Mouse (Mus musculus): ENCODE results near the gene Lipn. TPM values are rescaled to one million over a fixed set of nuclear protein-coding genes. Genes with fewer than 3 reads are reported as not detected.

The Lipn gene
- polyA plus RNA-seq, 1 experiment, result not detected

- 75% methylated on average over 3 of the region's 3 CpGs for WGBS
These were observed 37.7 kb downstream of the Lipn start for GRCm38 (mm10) chr19:34104841-34105240.

GRCm38 (mm10) chr19:34119102-34119501, 51.9 kb downstream of the Lipn start:
- Histone ChIP-seq H3K4me3 (replicated peaks; ENCODE audit: insufficient read depth, low read depth, low read length) (no peak overlapping the region), H3K4me1 (ENCODE audit: control insufficient read depth, insufficient read depth, low read length) (no peaks in the 10 kb centered on the region), H3K27ac (ENCODE audit: insufficient read depth, low read length) (no peak overlapping the region), H3K27me3 (ENCODE audit: control insufficient read depth, insufficient read depth, low read length) (no peaks in the 10 kb centered on the region)
- 96% methylated on average over 1 of the region's 1 CpGs for WGBS
- TF ChIP-seq CTCF (IDR thresholded peaks at IDR 0.05; ENCODE audit: borderline replicate concordance, insufficient read depth, low read depth, low read length), result no peak
- TF ChIP-seq POLR2A (IDR thresholded peaks at IDR 0.05; ENCODE audit: borderline replicate concordance, insufficient read depth, low read length), result no peak
- no peak for DNase-seq

More at GRCm38 (mm10) chr19:34104841-34105240, 37.7 kb downstream of the Lipn start:
- no peak overlapping the region for H3K27ac ChIP-seq (ENCODE audit: insufficient read depth, low read length)
- H3K4me3 ChIP-seq (replicated peaks; ENCODE audit: insufficient read depth, low read depth, low read length), result no peak overlapping the region
- TF ChIP-seq POLR2A (IDR thresholded peaks at IDR 0.05; ENCODE audit: borderline replicate concordance, insufficient read depth, low read length) (no peak), CTCF (IDR thresholded peaks at IDR 0.05; ENCODE audit: borderline replicate concordance, insufficient read depth, low read depth, low read length) (no peak)
- DNase-seq, result no peak
- no peaks in the 10 kb centered on the region for H3K27me3 ChIP-seq (ENCODE audit: control insufficient read depth, insufficient read depth, low read length)
- H3K4me1 ChIP-seq (ENCODE audit: control insufficient read depth, insufficient read depth, low read length), result no peaks in the 10 kb centered on the region

- no peak for TF ChIP-seq CTCF (IDR thresholded peaks at IDR 0.05; ENCODE audit: borderline replicate concordance, insufficient read depth, low read depth, low read length)
- TF ChIP-seq POLR2A (IDR thresholded peaks at IDR 0.05; ENCODE audit: borderline replicate concordance, insufficient read depth, low read length), result no peak
- Histone ChIP-seq H3K4me1 (ENCODE audit: control insufficient read depth, insufficient read depth, low read length) (no peaks in the 10 kb centered on the region), H3K27me3 (ENCODE audit: control insufficient read depth, insufficient read depth, low read length) (no peaks in the 10 kb centered on the region), H3K27ac (ENCODE audit: insufficient read depth, low read length) (no peak overlapping the region), H3K4me3 (replicated peaks; ENCODE audit: insufficient read depth, low read depth, low read length) (no peak overlapping the region)
- DNase-seq, result no peak
- WGBS, result 88% methylated on average over 4 of the region's 4 CpGs
These were observed 52.5 kb downstream of the Lipn start for GRCm38 (mm10) chr19:34119653-34120052.

GRCm38 (mm10) chr19:34120107-34120731, 53.1 kb downstream of the Lipn start:
- H3K4me3 ChIP-seq (replicated peaks; ENCODE audit: insufficient read depth, low read depth, low read length), result no peak overlapping the region
- H3K27ac ChIP-seq (ENCODE audit: insufficient read depth, low read length), result no peak overlapping the region
- TF ChIP-seq CTCF (IDR thresholded peaks at IDR 0.05; ENCODE audit: borderline replicate concordance, insufficient read depth, low read depth, low read length), result no peak
- TF ChIP-seq POLR2A (IDR thresholded peaks at IDR 0.05; ENCODE audit: borderline replicate concordance, insufficient read depth, low read length), result no peak
- no peak for DNase-seq
- WGBS, result 62% methylated on average over 3 of the region's 3 CpGs
- no peaks in the 10 kb centered on the region for H3K4me1 ChIP-seq (ENCODE audit: control insufficient read depth, insufficient read depth, low read length)
- no peaks in the 10 kb centered on the region for H3K27me3 ChIP-seq (ENCODE audit: control insufficient read depth, insufficient read depth, low read length)

Other genes with a start within 250 kb of the Lipn start
- not detected in 2 replicates for gene Lipf, start 106.2 kb upstream of the Lipn start, polyA plus RNA-seq (2012; rRNA removed)
- gene Lipk, start 59.1 kb upstream of the Lipn start, polyA plus RNA-seq (2012; rRNA removed), result not detected in 2 replicates
- gene Lipm, start 33.6 kb downstream of the Lipn start, polyA plus RNA-seq (2012; rRNA removed), result not detected in 2 replicates
- 0.10 TPM in 1 of 2 replicates, not detected in the other for gene Ankrd22, start 98.7 kb downstream of the Lipn start, polyA plus RNA-seq (2012; rRNA removed)
- gene Stambpl1, start 124.9 kb downstream of the Lipn start, polyA plus RNA-seq (2012; rRNA removed), result 15.8 and 17.9 TPM in 2 replicates
- 22.0 and 28.4 TPM in 2 replicates for gene Acta2, start 188.2 kb downstream of the Lipn start, polyA plus RNA-seq (2012; rRNA removed)
- 1.5 and 1.8 TPM in 2 replicates for gene Fas, start 223.3 kb downstream of the Lipn start, polyA plus RNA-seq (2012; rRNA removed)

All from cerebellum, adult 2 months (tissue).